Mouse (Mus musculus) thymus, postnatal 36 days (tissue): ENCODE measurements at regions not wholly inside any gene's neighbourhood (a gene's known extent, or its start where the extent isn't known, plus 50 kb on each side); places are given as distances from the start of the nearest gene placed in this dataset.

Experiments used
- DNase-seq, 2 experiments: peaks; one replicate each; pipeline ENCODE4 v3.0.0; 2022; ENCODE audit warnings: mixed read lengths in 2 of 2

GRCm38 (mm10) chr16:76438093-76438883, 64.7 kb upstream of the Nrip1 start:
- DNase-seq, result no peak

DNA sequence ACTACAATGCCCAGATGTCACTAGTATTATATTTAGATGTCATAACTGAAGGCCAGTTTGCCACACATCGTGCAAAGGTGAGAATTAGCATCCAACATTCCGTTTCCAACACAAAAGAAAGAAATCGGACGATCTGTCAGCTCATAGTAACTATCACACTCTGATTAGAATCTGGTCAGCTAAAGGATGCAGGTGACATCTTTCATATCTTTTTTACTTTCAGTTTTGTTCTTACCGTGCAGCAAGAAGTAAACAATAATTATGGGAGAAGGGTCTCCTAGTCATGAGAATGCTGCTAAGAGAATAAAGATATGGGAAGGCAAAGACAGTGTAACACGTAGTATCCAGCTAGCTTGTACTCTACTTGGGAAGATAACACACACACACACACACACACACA, 62.7 kb upstream of the Nrip1 start:
- no peak for DNase-seq

- no peak for DNase-seq
These were observed 59.6 kb upstream of the Nrip1 start for GRCm38 (mm10) chr16:76433076-76433825.

DNA sequence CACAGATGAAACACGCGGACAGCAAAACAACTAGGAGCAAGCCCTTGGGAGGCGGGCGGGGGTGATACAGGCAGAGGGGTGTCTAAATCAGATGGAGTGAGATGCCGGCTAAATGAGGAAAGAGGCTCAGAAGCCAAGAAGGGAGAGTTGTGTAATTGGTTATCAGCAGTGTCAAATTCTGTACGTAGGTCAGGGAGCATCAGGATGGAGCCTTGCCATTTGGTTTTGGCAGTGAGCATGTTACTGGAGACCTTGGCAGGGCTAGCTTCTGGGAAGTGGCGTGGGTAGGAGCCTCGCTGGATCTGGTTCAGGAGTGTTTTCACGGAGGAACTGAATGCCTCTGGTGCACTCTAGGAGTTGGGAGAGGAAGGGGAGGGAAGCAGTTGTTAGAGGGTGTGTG, 58.7 kb upstream of the Nrip1 start:
- DNase-seq, result no peak

- DNase-seq, result no peak
These were observed 55.5 kb upstream of the Nrip1 start for GRCm38 (mm10) chr16:76429156-76429555.

- DNase-seq, result no peak
These were observed 50.3 kb upstream of the Nrip1 start for GRCm38 (mm10) chr16:76423964-76424363.
